Mouse (Mus musculus) megakaryocyte, embryonic 14.5 days (primary cell): ENCODE data around the gene Sgca.

Experiments used
- FLI1 ChIP-seq: IDR thresholded peaks from 2 replicates; pipeline ENCODE4 v1.6.1; 2012; ENCODE audit warnings: low read length, inconsistent platforms, mixed read lengths
- GATA1 ChIP-seq: IDR thresholded peaks from 3 replicates; pipeline ENCODE4 v1.6.1; 2012; ENCODE audit warnings: mixed read lengths, low read length, inconsistent platforms, borderline replicate concordance

DNA sequence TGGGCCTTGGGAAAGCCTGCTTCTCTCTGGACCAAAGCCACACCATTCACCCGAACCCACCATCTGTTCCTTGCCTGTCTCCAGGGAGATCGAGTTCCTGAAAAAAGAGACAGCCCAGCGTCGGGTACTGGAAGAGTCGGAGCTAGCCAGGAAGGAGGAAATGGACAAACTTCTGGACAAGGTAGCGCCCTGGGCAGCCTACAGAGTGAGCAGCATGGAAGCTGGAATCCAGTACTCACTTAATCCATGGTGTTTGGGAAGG lies 28.7 kb upstream of the Sgca start:
- TF ChIP-seq GATA1, result no peak
- no peak for TF ChIP-seq FLI1
